13 mouse cellular contexts compared by ENCODE assay signal in genomic region chr4:138323753-138324152, GRCm38 (mm10). TPM values are rescaled to one million over a fixed set of nuclear protein-coding genes. Genes with fewer than 3 reads are reported as not detected.
DNase-seq lines count a peak whose midpoint lies in the region; ATAC-seq and TF ChIP-seq lines count a peak whose summit lies in the region.
"Had no signal": no experiment of that assay in that cellular context is flagged by ENCODE, and none has a peak within 500 bp of the region (broad histone marks: within the 10 kb centered on the region; RNA-seq: fewer than 3 reads in every experiment).

No protein-coding gene starts in this region.

- H3K9ac ChIP-seq in ES-Bruce4 (ENCODE audit: low read depth, poor library complexity, severe bottlenecking) = no peak overlapping the region
- no peak overlapping the region for H3K9ac ChIP-seq in forebrain, postnatal 0 days
- H3K9ac ChIP-seq in midbrain, embryonic 12.5 days (replicated peaks) = 0 out of 2 replicates have a peak overlapping the region, but pooled peaks have one; percentile 15

- no peak overlapping the region for H3K4me3 ChIP-seq in ES-Bruce4 (ENCODE audit: low read depth, low read length)
- H3K4me3 ChIP-seq in forebrain, postnatal 0 days (ENCODE audit: low read depth, low read length) = no peak overlapping the region
- H3K4me3 ChIP-seq in midbrain, embryonic 12.5 days = no peak overlapping the region
- H3K4me3 ChIP-seq: erythroblast, embryonic 14.5 days; megakaryocyte, embryonic 14.5 days had no signal

- peak; percentile 28 to 57 for DNase-seq in heart, adult 9 months (ENCODE audit: low spot score in 2 of 2)
- DNase-seq in heart, adult 8-10 months (ENCODE audit: low spot score) = no peak
- DNase-seq in forebrain, postnatal 0 days = no peak
- no peak for DNase-seq in MN1 (ENCODE audit: low spot score)
- DNase-seq in urinary bladder, postnatal 25 days (ENCODE audit: low spot score) = no peak
- no peak for DNase-seq in Muller cell, postnatal 12 days (ENCODE audit: inconsistent ontology term)

- no peak for ATAC-seq in forebrain, postnatal 0 days
- ATAC-seq in midbrain, embryonic 12.5 days (ENCODE audit: low FRiP score, low read depth) = no peak
- ATAC-seq: activated CD4-positive, CD25-positive, alpha-beta regulatory T cell, adult 4 months; CD4-positive, CD25-positive, alpha-beta regulatory T cell, adult 4 months; inflammation-experienced regulatory T-cells, adult 6 months had no signal

- TF ChIP-seq CTCF in ES-Bruce4 (IDR thresholded peaks at IDR 0.05; ENCODE audit: low read depth, low read length) = no peak
- TF ChIP-seq CTCF in forebrain, postnatal 0 days (IDR thresholded peaks at IDR 0.05; ENCODE audit: low read depth) = no peak

- H3K9me3 ChIP-seq in ES-Bruce4 (replicated peaks; ENCODE audit: control insufficient read depth, insufficient read depth, low read length, poor library complexity, severe bottlenecking) = no peaks in the 10 kb centered on the region; the same call in 1 of the 2 replicates
- no peaks in the 10 kb centered on the region for H3K9me3 ChIP-seq in forebrain, postnatal 0 days (ENCODE audit: low read length)
- H3K9me3 ChIP-seq in midbrain, embryonic 12.5 days = no peaks in the 10 kb centered on the region

- H3K4me2 ChIP-seq in forebrain, postnatal 0 days (ENCODE audit: low read depth) = no peak overlapping the region
- 0 out of 2 replicates have a peak overlapping the region, but pooled peaks have one; percentile 11 for H3K4me2 ChIP-seq in midbrain, embryonic 12.5 days (replicated peaks)

- peaks cover 2% of the 10 kb centered on the region for H3K4me1 ChIP-seq in ES-Bruce4 (ENCODE audit: control insufficient read depth, insufficient read depth, low read length)
- H3K4me1 ChIP-seq in forebrain, postnatal 0 days (ENCODE audit: insufficient read depth) = 0 out of 2 replicates have a peak, but pooled peaks cover 12% of the 10 kb centered on the region
- peaks cover 21% of the 10 kb centered on the region for H3K4me1 ChIP-seq in midbrain, embryonic 12.5 days

- no peak for TF ChIP-seq EP300 in ES-Bruce4 (IDR thresholded peaks at IDR 0.05; ENCODE audit: insufficient read depth, low read depth, low read length)

- H3K27me3 ChIP-seq in ES-Bruce4 (ENCODE audit: control insufficient read depth, insufficient read depth, low read length, poor library complexity, severe bottlenecking) = no peaks in the 10 kb centered on the region
- no peaks in the 10 kb centered on the region for H3K27me3 ChIP-seq in forebrain, postnatal 0 days (ENCODE audit: insufficient read depth, low read length)
- no peaks in the 10 kb centered on the region for H3K27me3 ChIP-seq in midbrain, embryonic 12.5 days

- H3K36me3 ChIP-seq in ES-Bruce4 (ENCODE audit: control insufficient read depth, insufficient read depth, low read length, poor library complexity, severe bottlenecking) = no peaks in the 10 kb centered on the region
- H3K36me3 ChIP-seq in forebrain, postnatal 0 days (ENCODE audit: insufficient read depth) = peaks cover 3% of the 10 kb centered on the region; the same call in 1 of the 2 replicates
- peaks cover 8% of the 10 kb centered on the region; the same call in 1 of the 2 replicates for H3K36me3 ChIP-seq in midbrain, embryonic 12.5 days

- H3K27ac ChIP-seq in ES-Bruce4 (ENCODE audit: insufficient read depth, low read length) = peak overlapping the region; percentile 79
- H3K27ac ChIP-seq in forebrain, postnatal 0 days (ENCODE audit: low read depth, low read length) = 0 out of 2 replicates have a peak overlapping the region, but pooled peaks have one; percentile 67
- 0 out of 2 replicates have a peak overlapping the region, but pooled peaks have one; percentile 7 for H3K27ac ChIP-seq in midbrain, embryonic 12.5 days (replicated peaks)

- WGBS in forebrain, postnatal 0 days = 65% methylated on average over 4 of the region's 4 CpGs
- 70% methylated on average over 4 of the region's 4 CpGs for WGBS in midbrain, embryonic 12.5 days

- no peak for TF ChIP-seq POLR2A in ES-Bruce4 (IDR thresholded peaks at IDR 0.05; ENCODE audit: insufficient read depth, low read length)

RNA-seq across cellular contexts. Expression of gene Pink1, which starts 2.4 kb away (rescaled TPM):
- total RNA-seq in heart, adult 8-10 months (2022) = 100 to 1,000 TPM; 791 to 970 (median 864) TPM
- polyA plus RNA-seq in ES-Bruce4 (2011; ENCODE audit: insufficient read depth, insufficient read length, low read depth, missing spikeins) = 23.3 and 23.4 TPM in 2 replicates
- 224 and 230 TPM in 2 replicates for total RNA-seq in forebrain, postnatal 0 days (2014; rRNA removed)
- polyA plus RNA-seq in forebrain, postnatal 0 days (2015; fragmentation: Nextera tagmentation; extraction: Ambion mirVana) = 152 TPM in 2 replicates
- 69.1 and 71.8 TPM in 2 replicates for polyA plus RNA-seq in midbrain, embryonic 12.5 days (2016; fragmentation: Nextera tagmentation; extraction: Ambion mirVana)

RNA-seq across cellular contexts. Expression of gene Ddost, which starts 19.2 kb away (rescaled TPM):
- total RNA-seq in heart, adult 8-10 months (2022) = 10 to 100 TPM; 63.3 to 65.5 (median 64.3) TPM
- 112 and 122 TPM in 2 replicates for polyA plus RNA-seq in ES-Bruce4 (2011; ENCODE audit: insufficient read depth, insufficient read length, low read depth, missing spikeins)
- total RNA-seq in forebrain, postnatal 0 days (2014; rRNA removed) = 160 and 184 TPM in 2 replicates
- 181 and 212 TPM in 2 replicates for polyA plus RNA-seq in forebrain, postnatal 0 days (2015; fragmentation: Nextera tagmentation; extraction: Ambion mirVana)
- 210 and 216 TPM in 2 replicates for polyA plus RNA-seq in midbrain, embryonic 12.5 days (2016; fragmentation: Nextera tagmentation; extraction: Ambion mirVana)

RNA-seq across cellular contexts. Expression of gene Cda, which starts 44.0 kb away (rescaled TPM):
- 1 to 10 TPM; 2.1 to 3.2 (median 2.8) TPM for total RNA-seq in heart, adult 8-10 months (2022)
- polyA plus RNA-seq in ES-Bruce4 (2011; ENCODE audit: insufficient read depth, insufficient read length, low read depth, missing spikeins) = 6.8 and 7.4 TPM in 2 replicates
- total RNA-seq in forebrain, postnatal 0 days (2014; rRNA removed) = 3.6 TPM in 2 replicates
- 3.2 and 4.9 TPM in 2 replicates for polyA plus RNA-seq in forebrain, postnatal 0 days (2015; fragmentation: Nextera tagmentation; extraction: Ambion mirVana)
- 1.6 and 1.8 TPM in 2 replicates for polyA plus RNA-seq in midbrain, embryonic 12.5 days (2016; fragmentation: Nextera tagmentation; extraction: Ambion mirVana)
- polyA plus RNA-seq: activated CD4-positive, CD25-positive, alpha-beta regulatory T cell, adult 4 months; CD4-positive, CD25-positive, alpha-beta regulatory T cell, adult 4 months; inflammation-experienced regulatory T-cells, adult 6 months had no signal

Comparison
In these comparisons a context has a peak if more than half of its experiments do, and no peak if none do; other contexts are left out.
1. DNase-seq: peak in heart, adult 9 months (2 of 2); none in heart, adult 8-10 months (single experiment), forebrain, postnatal 0 days (single experiment), MN1 (single experiment), urinary bladder, postnatal 25 days (single experiment) and Muller cell, postnatal 12 days (single experiment).
2. H3K27ac ChIP-seq: peak in every context shown above with its lines; median percentile 79 in ES-Bruce4; 67 in forebrain, postnatal 0 days; 7 in midbrain, embryonic 12.5 days.